Mouse (Mus musculus): ENCODE data around the gene Psmd12. TPM values are rescaled to one million over a fixed set of nuclear protein-coding genes. Genes with fewer than 3 reads are reported as not detected.
A peak's percentile ranks its signal among the peaks of the same experiment; 100 is the strongest.
"Not testable (repeated sequence)": the region's sequence is repeated elsewhere in the genome, so short reads cannot be mapped to it uniquely, and the experiment has no call there.

The Psmd12 gene
- polyA plus RNA-seq, 1 experiment from 2014 or later = 92.6 TPM

- Histone ChIP-seq H3K4me2 (replicated peaks; ENCODE audit: low read depth, low read length) (no peak overlapping the region), H3K9ac (replicated peaks; ENCODE audit: low read depth) (no peak overlapping the region), H3K36me3 (ENCODE audit: insufficient read depth, low read length) (no peaks in the 10 kb centered on the region), H3K4me1 (ENCODE audit: insufficient read depth, low read depth, low read length) (no peaks in the 10 kb centered on the region; the same call in 1 of the 2 replicates), H3K27me3 (replicated peaks; ENCODE audit: insufficient read depth, low read length) (no peaks in the 10 kb centered on the region), H3K27ac (ENCODE audit: low read length) (no peak overlapping the region), H3K9me3 (ENCODE audit: low read length) (no peaks in the 10 kb centered on the region), H3K4me3 (ENCODE audit: low read depth, low read length) (no peak overlapping the region)
- 48% methylated on average over 1 of the region's 1 CpGs for WGBS
- TF ChIP-seq EP300 (IDR thresholded peaks at IDR 0.05) = no peak
- peak; percentile 64 for TF ChIP-seq CTCF (IDR thresholded peaks at IDR 0.05)
- ATAC-seq (no peak), DNase-seq (ENCODE audit: low spot score) (peak; percentile 47)
Measured at GRCm38 (mm10) chr11:107506260-107506659, 27.0 kb downstream of the Psmd12 start.

- no peak overlapping the region for H3K9ac ChIP-seq (replicated peaks; ENCODE audit: low read depth)
- H3K4me2 ChIP-seq (replicated peaks; ENCODE audit: low read depth, low read length) = no peak overlapping the region
- peak; percentile 22 for ATAC-seq
- no peaks in the 10 kb centered on the region for H3K9me3 ChIP-seq (ENCODE audit: low read length)
- TF ChIP-seq CTCF (IDR thresholded peaks at IDR 0.05) = peak; percentile 57
- TF ChIP-seq EP300 (IDR thresholded peaks at IDR 0.05) = no peak
- no peaks in the 10 kb centered on the region; the same call in 1 of the 2 replicates for H3K4me1 ChIP-seq (ENCODE audit: insufficient read depth, low read depth, low read length)
- no peaks in the 10 kb centered on the region for H3K27me3 ChIP-seq (replicated peaks; ENCODE audit: insufficient read depth, low read length)
- WGBS = 23% methylated on average over 11 of the region's 11 CpGs
- H3K4me3 ChIP-seq (ENCODE audit: low read depth, low read length) = no peak overlapping the region
- H3K36me3 ChIP-seq (ENCODE audit: insufficient read depth, low read length) = no peaks in the 10 kb centered on the region
- H3K27ac ChIP-seq (ENCODE audit: low read length) = no peak overlapping the region
- peak; percentile 40 for DNase-seq (ENCODE audit: low spot score)
Measured at GRCm38 (mm10) chr11:107509631-107510338, 30.5 kb downstream of the Psmd12 start.

GRCm38 (mm10) chr11:107510362-107511269 is 31.3 kb downstream of the Psmd12 start:
- TF ChIP-seq CTCF (IDR thresholded peaks at IDR 0.05) (no peak), EP300 (IDR thresholded peaks at IDR 0.05) (no peak)
- H3K36me3 ChIP-seq (ENCODE audit: insufficient read depth, low read length) = no peaks in the 10 kb centered on the region
- peak; percentile 80 for ATAC-seq
- no peaks in the 10 kb centered on the region for H3K27me3 ChIP-seq (replicated peaks; ENCODE audit: insufficient read depth, low read length)
- H3K27ac ChIP-seq (ENCODE audit: low read length) = no peak overlapping the region
- no peak overlapping the region for H3K9ac ChIP-seq (replicated peaks; ENCODE audit: low read depth)
- no peaks in the 10 kb centered on the region for H3K9me3 ChIP-seq (ENCODE audit: low read length)
- WGBS = 4% methylated on average over 18 of the region's 18 CpGs
- no peaks in the 10 kb centered on the region; the same call in 1 of the 2 replicates for H3K4me1 ChIP-seq (ENCODE audit: insufficient read depth, low read depth, low read length)
- peak; percentile 70 for DNase-seq (ENCODE audit: low spot score)
- no peak overlapping the region for H3K4me3 ChIP-seq (ENCODE audit: low read depth, low read length)
- peak overlapping the region; percentile 35 for H3K4me2 ChIP-seq (replicated peaks; ENCODE audit: low read depth, low read length)

GRCm38 (mm10) chr11:107511954-107512353 is 32.7 kb downstream of the Psmd12 start:
- H3K9me3 ChIP-seq (ENCODE audit: low read length); H3K4me2 ChIP-seq (replicated peaks; ENCODE audit: low read depth, low read length); H3K9ac ChIP-seq (replicated peaks; ENCODE audit: low read depth); ATAC-seq; H3K4me1 ChIP-seq (ENCODE audit: insufficient read depth, low read depth, low read length); H3K4me3 ChIP-seq (ENCODE audit: low read depth, low read length); H3K27me3 ChIP-seq (replicated peaks; ENCODE audit: insufficient read depth, low read length); H3K27ac ChIP-seq (ENCODE audit: low read length); H3K36me3 ChIP-seq (ENCODE audit: insufficient read depth, low read length): not testable (repeated sequence)
- WGBS = 48% methylated on average over 5 of the region's 5 CpGs
- DNase-seq (ENCODE audit: low spot score) = peak; percentile 73
- peak; percentile 86 for TF ChIP-seq CTCF (IDR thresholded peaks at IDR 0.05)

- Histone ChIP-seq H3K4me3 (ENCODE audit: low read depth, low read length) (no peak overlapping the region), H3K36me3 (ENCODE audit: insufficient read depth, low read length) (no peaks in the 10 kb centered on the region), H3K4me2 (replicated peaks; ENCODE audit: low read depth, low read length) (no peak overlapping the region), H3K4me1 (ENCODE audit: insufficient read depth, low read depth, low read length) (no peaks in the 10 kb centered on the region; the same call in 1 of the 2 replicates), H3K9me3 (ENCODE audit: low read length) (no peaks in the 10 kb centered on the region), H3K9ac (replicated peaks; ENCODE audit: low read depth) (no peak overlapping the region), H3K27ac (ENCODE audit: low read length) (no peak overlapping the region), H3K27me3 (replicated peaks; ENCODE audit: insufficient read depth, low read length) (no peaks in the 10 kb centered on the region)
- no peak for TF ChIP-seq CTCF (IDR thresholded peaks at IDR 0.05)
- TF ChIP-seq EP300 (IDR thresholded peaks at IDR 0.05) = no peak
- 54% methylated on average over 10 of the region's 10 CpGs for WGBS
- DNase-seq (ENCODE audit: low spot score) = no peak
- no peak for ATAC-seq
Measured at GRCm38 (mm10) chr11:107513047-107513446, 33.8 kb downstream of the Psmd12 start.

GRCm38 (mm10) chr11:107516387-107516786 is 37.1 kb downstream of the Psmd12 start:
- WGBS = 93% methylated on average over 2 of the region's 2 CpGs
- Histone ChIP-seq H3K9me3 (ENCODE audit: low read length) (no peaks in the 10 kb centered on the region), H3K27ac (ENCODE audit: low read length) (no peak overlapping the region), H3K27me3 (replicated peaks; ENCODE audit: insufficient read depth, low read length) (no peaks in the 10 kb centered on the region), H3K4me2 (replicated peaks; ENCODE audit: low read depth, low read length) (no peak overlapping the region), H3K4me1 (ENCODE audit: insufficient read depth, low read depth, low read length) (no peaks in the 10 kb centered on the region), H3K36me3 (ENCODE audit: insufficient read depth, low read length) (no peaks in the 10 kb centered on the region), H3K4me3 (ENCODE audit: low read depth, low read length) (no peak overlapping the region), H3K9ac (replicated peaks; ENCODE audit: low read depth) (no peak overlapping the region)
- DNase-seq (ENCODE audit: low spot score) (no peak), ATAC-seq (no peak)
- TF ChIP-seq CTCF (IDR thresholded peaks at IDR 0.05) = no peak
- no peak for TF ChIP-seq EP300 (IDR thresholded peaks at IDR 0.05)
